Mouse (Mus musculus) limb, embryonic 11.5 days (tissue): ENCODE data around the gene Evx2. TPM values are rescaled to one million over a fixed set of nuclear protein-coding genes. Genes with fewer than 3 reads are reported as not detected.
A peak's percentile ranks its signal among the peaks of the same experiment; 100 is the strongest.

Source experiments
- ATAC-seq: fragments of 200-750 bp; cut with Nextera tagmentation; 2 replicates; pipeline ENCODE4 v1.8.0; 2017; ENCODE audit warnings: low read depth; ENCODE audit not compliant: insufficient number of reproducible peaks, low FRiP score, low TSS enrichment
- DNase-seq: peaks from one replicate; pipeline ENCODE4 v3.0.0-alpha.2; 2015; ENCODE audit warnings: low spot score
- H3K27ac ChIP-seq: fragments of 300-500 bp; sonication (generic); replicated peaks from 2 replicates; pipeline ENCODE4 v1.5.1; 2014; ENCODE audit warnings: low read depth, mild to moderate bottlenecking, low read length
- H3K27me3 ChIP-seq: fragments of 300-500 bp; sonication (generic); 2 replicates; pipeline ENCODE4 v1.6.1; 2014; ENCODE audit warnings: mild to moderate bottlenecking, low read length, mixed read lengths; ENCODE audit not compliant: control insufficient read depth, insufficient read depth
- H3K36me3 ChIP-seq: fragments of 300-500 bp; sonication (generic); 2 replicates; pipeline ENCODE4 v1.6.1; 2014; ENCODE audit warnings: mild to moderate bottlenecking, low read length, moderate library complexity, mixed read lengths; ENCODE audit not compliant: control insufficient read depth, insufficient read depth
- H3K4me1 ChIP-seq: fragments of 300-500 bp; sonication (generic); 2 replicates; pipeline ENCODE4 v1.6.1; 2014; ENCODE audit warnings: low read length, mixed read lengths; ENCODE audit not compliant: control insufficient read depth, insufficient read depth
- H3K4me2 ChIP-seq: fragments of 300-500 bp; sonication (generic); 2 replicates; pipeline ENCODE4 v1.6.1; 2014; ENCODE audit warnings: low read depth, mild to moderate bottlenecking, moderate library complexity; ENCODE audit not compliant: severe bottlenecking
- H3K4me3 ChIP-seq: fragments of 300-500 bp; sonication (generic); 2 replicates; pipeline ENCODE4 v1.5.1; 2014; ENCODE audit warnings: low read depth, low read length
- H3K9ac ChIP-seq: fragments of 300-500 bp; sonication (generic); 2 replicates; pipeline ENCODE4 v1.6.1; 2014; ENCODE audit warnings: mild to moderate bottlenecking, low read length
- H3K9me3 ChIP-seq: fragments of 300-500 bp; sonication (generic); 2 replicates; pipeline ENCODE4 v1.6.1; 2016; ENCODE audit warnings: low read length; ENCODE audit not compliant: control insufficient read depth
- whole genome bisulfite sequencing: fragments of 180-500 bp; shearing (Covaris S2); extraction: QIAGEN DNeasy Blood & Tissue Kit; methylation state at CpG from one replicate; pipeline ENCODE4 v1.1.7; 2014; 5-methylcytosine and 5-hydroxymethylcytosine counted together
- polyA plus RNA-seq: library from polyadenylated mRNA; unstranded; fragments of >200 nt; fragmentation: Nextera tagmentation; extraction: Ambion mirVana; gene quantifications from 2 replicates; pipeline ENCODE4 v1.2.1, GENCODE M21; 2014

The Evx2 gene
- polyA plus RNA-seq, 1 experiment from 2014 or later: 3.8 TPM

- peak overlapping the region; percentile 66 for H3K4me3 ChIP-seq
- H3K9me3 ChIP-seq: no peaks in the 10 kb centered on the region
- no peaks in the 10 kb centered on the region for H3K36me3 ChIP-seq
- under 1% methylated on average over 27 of the region's 27 CpGs for WGBS
- peak overlapping the region; percentile 98 for H3K9ac ChIP-seq
- peak overlapping the region; percentile 97 for H3K27ac ChIP-seq
- DNase-seq: peak; percentile 71
- peaks cover 13% of the 10 kb centered on the region; the same call in 1 of the 2 replicates for H3K27me3 ChIP-seq
- H3K4me1 ChIP-seq: peaks cover 23% of the 10 kb centered on the region; the same call in 1 of the 2 replicates
- peak overlapping the region; percentile 90 for H3K4me2 ChIP-seq
- ATAC-seq: no peak
These were observed 27.8 kb upstream of the Evx2 start for GRCm38 (mm10) chr2:74686988-74687697.

- Histone ChIP-seq H3K9ac (peak overlapping the region; percentile 98), H3K4me2 (peak overlapping the region; percentile 90), H3K4me3 (peak overlapping the region; percentile 66), H3K27me3 (peaks cover 20% of the 10 kb centered on the region), H3K27ac (peak overlapping the region; percentile 97), H3K9me3 (no peaks in the 10 kb centered on the region), H3K4me1 (peaks cover 24% of the 10 kb centered on the region; the same call in 1 of the 2 replicates), H3K36me3 (no peaks in the 10 kb centered on the region)
- DNase-seq (peak; percentile 91), ATAC-seq (no peak)
- whole genome bisulfite sequencing: 2% methylated on average over 17 of the region's 17 CpGs
These were observed 27.1 kb upstream of the Evx2 start for GRCm38 (mm10) chr2:74686301-74686987.

GRCm38 (mm10) chr2:74685059-74685603, 25.8 kb upstream of the Evx2 start:
- DNase-seq (peak; percentile 63), ATAC-seq (no peak)
- under 1% methylated on average over 4 of the region's 4 CpGs for WGBS
- peaks cover 22% of the 10 kb centered on the region for H3K27me3 ChIP-seq
- H3K4me1 ChIP-seq: peaks cover 19% of the 10 kb centered on the region; the same call in 1 of the 2 replicates
- peak overlapping the region; percentile 97 for H3K9ac ChIP-seq
- peak overlapping the region; percentile 47 for H3K4me2 ChIP-seq
- H3K27ac ChIP-seq: peak overlapping the region; percentile 95
- H3K9me3 ChIP-seq: no peaks in the 10 kb centered on the region
- peak overlapping the region; percentile 77 for H3K4me3 ChIP-seq
- H3K36me3 ChIP-seq: no peaks in the 10 kb centered on the region

- Histone ChIP-seq H3K4me2 (peak overlapping the region; percentile 47), H3K4me3 (peak overlapping the region; percentile 77), H3K9me3 (no peaks in the 10 kb centered on the region), H3K9ac (peak overlapping the region; percentile 97), H3K27ac (peak overlapping the region; percentile 95), H3K36me3 (no peaks in the 10 kb centered on the region), H3K27me3 (peaks cover 22% of the 10 kb centered on the region), H3K4me1 (peaks cover 24% of the 10 kb centered on the region)
- DNase-seq: peak; percentile 60
- 2% methylated on average over 12 of the region's 12 CpGs for WGBS
- ATAC-seq: no peak
These were observed 24.7 kb upstream of the Evx2 start for GRCm38 (mm10) chr2:74684106-74684505.

- Histone ChIP-seq H3K9me3 (no peaks in the 10 kb centered on the region), H3K36me3 (no peaks in the 10 kb centered on the region), H3K9ac (peak overlapping the region; percentile 97), H3K4me3 (peak overlapping the region; percentile 77), H3K27ac (peak overlapping the region; percentile 95), H3K4me2 (peak overlapping the region; percentile 47), H3K27me3 (peaks cover 22% of the 10 kb centered on the region), H3K4me1 (peaks cover 24% of the 10 kb centered on the region)
- ATAC-seq (peak; percentile 4; the same call in 1 of the 2 replicates), DNase-seq (peak; percentile 72)
- WGBS: 0% methylated on average over 18 of the region's 18 CpGs
These were observed 24.2 kb upstream of the Evx2 start for GRCm38 (mm10) chr2:74683471-74683951.

- Histone ChIP-seq H3K9me3 (no peaks in the 10 kb centered on the region), H3K4me2 (peak overlapping the region; percentile 47), H3K4me3 (peak overlapping the region; percentile 77), H3K36me3 (no peaks in the 10 kb centered on the region), H3K4me1 (peaks cover 23% of the 10 kb centered on the region), H3K9ac (peak overlapping the region; percentile 97), H3K27me3 (peaks cover 18% of the 10 kb centered on the region), H3K27ac (peak overlapping the region; percentile 95)
- no peak for ATAC-seq
- 0% methylated on average over 34 of the region's 51 CpGs for WGBS
- peak; percentile 72 for DNase-seq
These were observed 23.4 kb upstream of the Evx2 start for GRCm38 (mm10) chr2:74682796-74683195.

- under 1% methylated on average over 78 of the region's 78 CpGs for WGBS
- Histone ChIP-seq H3K36me3 (no peaks in the 10 kb centered on the region), H3K4me2 (peak overlapping the region; percentile 47), H3K27ac (peak overlapping the region; percentile 95), H3K4me3 (peak overlapping the region; percentile 77), H3K27me3 (peaks cover 16% of the 10 kb centered on the region), H3K9ac (peak overlapping the region; percentile 97), H3K9me3 (no peaks in the 10 kb centered on the region), H3K4me1 (peaks cover 18% of the 10 kb centered on the region)
- peak; percentile 61 for ATAC-seq
- DNase-seq: peak; percentile 87
These were observed 22.5 kb upstream of the Evx2 start for GRCm38 (mm10) chr2:74681594-74682531.
